Mouse (Mus musculus) E14TG2a.4 (cell line): ENCODE results near the gene Csdc2.
A peak's percentile ranks its signal among the peaks of the same experiment; 100 is the strongest.
"Not testable (repeated sequence)": the region's sequence is repeated elsewhere in the genome, so short reads cannot be mapped to it uniquely, and the experiment has no call there.

Experiments
- H3K27me3 ChIP-seq: 2 replicates; pipeline ENCODE4 v1.6.1; 2014; ENCODE audit warnings: low read length, control low read depth; ENCODE audit not compliant: insufficient read depth
- H3K36me3 ChIP-seq: 2 replicates; pipeline ENCODE4 v1.6.1; 2014; ENCODE audit warnings: low read length, control low read depth; ENCODE audit not compliant: insufficient read depth
- H3K4me1 ChIP-seq: replicated peaks from 2 replicates; pipeline ENCODE4 v1.6.1; 2014; ENCODE audit warnings: low read depth, low read length, control low read depth
- H3K4me3 ChIP-seq: replicated peaks from 2 replicates; pipeline ENCODE4 v1.5.1; 2014; ENCODE audit warnings: mild to moderate bottlenecking, low read length
- H3K9me3 ChIP-seq: 2 replicates; pipeline ENCODE4 v1.6.1; 2014; ENCODE audit warnings: low read length, control low read depth
- CTCF ChIP-seq: conservative IDR thresholded peaks from 2 replicates; pipeline ENCODE4 v1.5.1; 2014; ENCODE audit warnings: low read length
- NANOG ChIP-seq: IDR thresholded peaks from 2 replicates; pipeline ENCODE4 v1.6.1; 2014; ENCODE audit warnings: borderline replicate concordance, low read length, mixed read lengths
- POU5F1 ChIP-seq: IDR thresholded peaks from 2 replicates; pipeline ENCODE4 v1.6.1; 2014; ENCODE audit warnings: low read length, borderline replicate concordance

Gene Csdc2

GRCm38 (mm10) chr15:81898751-81899150 is 37.8 kb upstream of the Csdc2 start:
- H3K36me3 ChIP-seq, result peaks cover 95% of the 10 kb centered on the region
- H3K27me3 ChIP-seq, result no peaks in the 10 kb centered on the region
- no peak overlapping the region for H3K4me3 ChIP-seq
- H3K4me1 ChIP-seq, result peaks cover 13% of the 10 kb centered on the region
- TF ChIP-seq CTCF, result no peak
- no peak for TF ChIP-seq NANOG
- TF ChIP-seq POU5F1, result no peak
- H3K9me3 ChIP-seq, result no peaks in the 10 kb centered on the region

GRCm38 (mm10) chr15:81904939-81905338 is 31.6 kb upstream of the Csdc2 start:
- H3K36me3 ChIP-seq, result peaks cover 99% of the 10 kb centered on the region
- H3K4me1 ChIP-seq, result 0 out of 2 replicates have a peak, but pooled peaks cover 5% of the 10 kb centered on the region
- H3K9me3 ChIP-seq, result no peaks in the 10 kb centered on the region
- H3K4me3 ChIP-seq, result no peak overlapping the region
- no peaks in the 10 kb centered on the region for H3K27me3 ChIP-seq
- TF ChIP-seq POU5F1, result no peak
- TF ChIP-seq NANOG, result no peak
- TF ChIP-seq CTCF, result peak; percentile 92

DNA sequence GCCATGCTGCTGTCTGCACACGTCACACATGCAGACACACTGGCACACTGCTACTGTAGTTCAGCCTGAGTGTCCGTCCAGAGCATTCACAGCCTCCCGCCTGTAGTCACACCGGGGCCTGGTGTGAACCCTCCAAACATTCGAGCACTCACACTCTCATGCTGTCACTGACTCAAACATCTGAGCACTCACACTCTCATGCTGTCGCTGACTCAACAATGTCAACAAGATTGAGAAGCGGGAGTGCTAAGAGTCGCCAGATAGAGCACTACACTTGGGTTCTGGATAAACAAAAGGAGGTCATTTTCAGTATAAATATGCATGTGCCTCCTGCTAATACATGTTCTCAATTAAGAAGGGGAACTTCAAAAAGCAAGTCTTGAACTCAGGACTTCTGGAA is 28.6 kb upstream of the Csdc2 start:
- peaks cover 99% of the 10 kb centered on the region for H3K36me3 ChIP-seq
- no peaks in the 10 kb centered on the region for H3K27me3 ChIP-seq
- no peak overlapping the region for H3K4me3 ChIP-seq
- H3K9me3 ChIP-seq, result no peaks in the 10 kb centered on the region
- H3K4me1 ChIP-seq, result peaks cover 16% of the 10 kb centered on the region
- no peak for TF ChIP-seq CTCF
- TF ChIP-seq POU5F1, result no peak
- no peak for TF ChIP-seq NANOG

GRCm38 (mm10) chr15:81908767-81909166 is 27.8 kb upstream of the Csdc2 start:
- Histone ChIP-seq H3K4me1 (peaks cover 17% of the 10 kb centered on the region), H3K36me3 (peaks cover 99% of the 10 kb centered on the region)
- not testable (repeated sequence) for H3K27me3 ChIP-seq, H3K4me3 ChIP-seq, H3K9me3 ChIP-seq
- peak; percentile 28 for TF ChIP-seq CTCF

- TF ChIP-seq CTCF (no peak), NANOG (no peak), POU5F1 (no peak)
- Histone ChIP-seq H3K27me3 (no peaks in the 10 kb centered on the region), H3K9me3 (no peaks in the 10 kb centered on the region), H3K4me1 (peaks cover 46% of the 10 kb centered on the region), H3K36me3 (peaks cover 99% of the 10 kb centered on the region), H3K4me3 (no peak overlapping the region)
Measured at GRCm38 (mm10) chr15:81912498-81912897, 24.1 kb upstream of the Csdc2 start.

DNA sequence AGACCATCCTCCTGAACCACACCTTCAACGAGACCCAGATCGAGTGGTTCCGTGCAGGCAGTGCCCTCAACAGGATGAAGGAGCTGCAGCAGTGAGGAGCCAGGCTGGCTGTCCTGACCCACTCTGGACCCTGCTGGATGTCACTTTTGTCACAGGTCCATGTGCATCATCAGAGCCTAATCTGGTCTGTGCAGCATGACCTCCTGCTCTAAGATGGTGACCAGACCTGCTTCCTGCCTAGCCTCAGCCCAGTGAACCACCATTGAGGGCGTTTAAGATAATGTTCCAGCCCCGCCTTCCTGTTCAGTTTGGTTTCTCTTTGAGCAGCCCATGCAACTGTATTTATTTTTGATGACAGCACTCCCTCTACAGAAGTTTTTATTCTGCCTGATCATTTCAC is 21.9 kb upstream of the Csdc2 start:
- no peaks in the 10 kb centered on the region for H3K9me3 ChIP-seq
- H3K4me1 ChIP-seq, result peaks cover 68% of the 10 kb centered on the region
- peaks cover 100% of the 10 kb centered on the region for H3K36me3 ChIP-seq
- no peaks in the 10 kb centered on the region for H3K27me3 ChIP-seq
- TF ChIP-seq NANOG (no peak), CTCF (no peak), POU5F1 (no peak)
- H3K4me3 ChIP-seq, result no peak overlapping the region

GRCm38 (mm10) chr15:81915663-81916062 is 20.9 kb upstream of the Csdc2 start:
- Histone ChIP-seq H3K4me1 (peaks cover 75% of the 10 kb centered on the region), H3K4me3 (no peak overlapping the region), H3K36me3 (peaks cover 97% of the 10 kb centered on the region), H3K9me3 (no peaks in the 10 kb centered on the region), H3K27me3 (no peaks in the 10 kb centered on the region)
- TF ChIP-seq NANOG (no peak), CTCF (no peak), POU5F1 (no peak)

- TF ChIP-seq CTCF (no peak), POU5F1 (no peak), NANOG (no peak)
Measured at GRCm38 (mm10) chr15:81917201-81917600, 19.4 kb upstream of the Csdc2 start.

DNA sequence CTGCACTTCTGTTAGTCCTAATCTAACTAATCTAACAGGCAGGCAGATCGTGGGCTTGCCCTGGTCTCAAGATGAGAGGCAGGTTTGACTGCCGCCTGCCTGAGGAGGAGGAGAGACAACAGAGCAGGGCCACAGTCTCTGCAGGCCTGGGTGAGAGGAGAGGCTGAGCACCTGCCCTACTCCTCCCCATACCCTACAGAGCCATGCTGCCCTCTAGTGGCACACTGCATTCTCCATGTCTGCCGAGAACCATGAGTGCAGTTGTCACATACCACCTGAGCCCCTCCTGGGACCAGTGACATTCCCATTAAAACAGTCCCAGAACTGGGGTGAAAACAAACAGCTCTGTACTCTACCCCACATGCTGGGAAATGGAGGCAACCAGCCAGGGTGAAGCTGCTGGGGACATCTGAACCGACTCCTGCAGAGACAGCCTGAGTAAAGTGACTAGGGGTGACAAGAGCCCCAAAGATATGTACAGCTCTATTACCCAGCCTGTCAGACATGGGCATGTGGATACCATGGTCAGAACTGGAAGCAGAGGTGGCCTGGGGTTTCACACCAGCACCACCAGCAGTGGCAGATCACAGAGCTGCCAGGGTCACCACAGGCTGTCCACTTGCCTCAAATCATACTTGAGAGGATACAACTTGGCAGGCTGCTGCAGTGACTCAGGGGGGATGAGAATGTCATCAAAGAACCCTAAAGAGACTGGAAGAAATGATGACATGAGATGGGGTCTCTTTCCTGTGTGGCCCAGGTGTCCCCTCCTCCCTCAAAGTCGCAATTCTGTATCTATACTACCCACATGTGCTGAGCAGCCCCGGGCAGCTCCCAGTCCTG is 18.7 kb upstream of the Csdc2 start:
- Histone ChIP-seq H3K4me1 (peaks cover 83% of the 10 kb centered on the region), H3K9me3 (no peaks in the 10 kb centered on the region), H3K36me3 (peaks cover 96% of the 10 kb centered on the region), H3K27me3 (no peaks in the 10 kb centered on the region), H3K4me3 (no peak overlapping the region)
- TF ChIP-seq POU5F1 (no peak), CTCF (peak; percentile 78), NANOG (no peak)

More at GRCm38 (mm10) chr15:81917201-81917600, 19.4 kb upstream of the Csdc2 start:
- H3K4me1 ChIP-seq, result peaks cover 84% of the 10 kb centered on the region
- no peak overlapping the region for H3K4me3 ChIP-seq
- H3K9me3 ChIP-seq, result no peaks in the 10 kb centered on the region
- H3K36me3 ChIP-seq, result peaks cover 97% of the 10 kb centered on the region
- H3K27me3 ChIP-seq, result no peaks in the 10 kb centered on the region
